Mouse (Mus musculus): ENCODE results near the gene Fam25c.

DNA sequence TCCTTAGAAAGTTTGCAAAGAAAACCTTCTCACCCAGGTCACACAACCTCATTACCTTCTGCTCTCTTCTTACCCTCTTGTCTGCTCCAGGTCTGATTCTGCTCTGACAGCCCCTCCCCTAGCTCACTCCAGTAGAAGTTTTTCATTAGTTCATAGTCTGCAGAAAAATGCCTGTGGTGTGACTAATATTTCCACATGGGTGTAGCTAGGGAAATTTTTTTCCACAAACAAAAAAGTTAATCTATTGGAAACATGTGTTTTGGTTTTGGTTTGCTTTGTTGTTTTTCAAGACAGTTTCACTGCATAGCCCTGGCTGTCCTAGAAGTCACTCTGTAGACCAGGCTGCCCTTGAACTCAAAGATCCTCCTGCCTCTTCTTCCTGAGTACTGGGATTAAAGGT lies 37.1 kb downstream of the Fam25c start:
- no peak for TF ChIP-seq FOSL1 (IDR thresholded peaks at IDR 0.05; ENCODE audit: insufficient read depth, low read length, poor library complexity, severe bottlenecking)
- TF ChIP-seq CTCF (IDR thresholded peaks at IDR 0.05; ENCODE audit: control insufficient read depth, insufficient read depth, insufficient read length), result no peak
- TF ChIP-seq USF1 (IDR thresholded peaks at IDR 0.05; ENCODE audit: low read depth), result no peak
- TF ChIP-seq MYOG (IDR thresholded peaks at IDR 0.05; ENCODE audit: control insufficient read depth, extremely low read depth, insufficient read length), result no peak

Measured in C2C12 (cell line).